Mouse (Mus musculus): ENCODE data around the gene Grin2c. TPM values are rescaled to one million over a fixed set of nuclear protein-coding genes. Genes with fewer than 3 reads are reported as not detected.
A peak's percentile ranks its signal among the peaks of the same experiment; 100 is the strongest.

Grin2c gene
- total and polyA plus RNA-seq, 3 experiments = not detected

DNA sequence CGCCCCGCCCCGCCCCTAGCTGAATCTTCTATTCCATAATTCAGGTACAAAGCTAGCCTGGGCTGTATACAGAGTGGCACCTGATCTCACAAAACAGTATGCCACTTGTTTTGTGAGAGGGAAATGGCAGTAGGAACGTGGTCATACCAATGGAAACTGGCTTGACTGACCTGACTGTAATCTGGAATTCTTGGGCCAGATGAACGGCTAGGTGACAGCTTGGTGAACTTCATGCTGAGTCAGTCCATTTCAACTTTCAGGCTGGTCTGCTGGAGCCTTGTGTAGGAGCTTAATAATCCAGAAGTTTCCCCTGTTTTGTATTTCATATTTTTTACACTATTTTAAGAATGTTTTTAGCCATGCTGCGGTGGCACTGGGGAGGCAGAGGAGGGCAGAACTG lies 11.1 kb upstream of the Grin2c start:
- peaks cover 10 to 26% of the 10 kb centered on the region in 2 experiments for H3K4me1 ChIP-seq (ENCODE audit: control insufficient read depth in 1 of 2, insufficient read depth in 2 of 2, low read length in 2 of 2)
- peak overlapping the region; percentile 30 for H3K9ac ChIP-seq (ENCODE audit: control insufficient read depth, low read depth, low read length, poor library complexity, severe bottlenecking)
- no peaks in the 10 kb centered on the region for H3K27me3 ChIP-seq (ENCODE audit: control insufficient read depth in 1 of 2, insufficient read depth in 2 of 2, low read length in 2 of 2)
- H3K36me3 ChIP-seq (ENCODE audit: control insufficient read depth in 1 of 2, insufficient read depth in 2 of 2, low read length in 2 of 2) = peaks cover 0 to 20% of the 10 kb centered on the region in 2 experiments; a peak in 2 of 4 replicates
- H3K27ac ChIP-seq (ENCODE audit: control insufficient read depth, low read depth, low read length) = no peak overlapping the region
- H3K9me3 ChIP-seq (replicated peaks; ENCODE audit: insufficient read depth, low read length) = no peaks in the 10 kb centered on the region
- DNase-seq (ENCODE audit: low read depth, low spot score) = no peak
- H3K79me2 ChIP-seq (ENCODE audit: control insufficient read depth, insufficient read depth, low read length, poor library complexity) = peaks cover 6% of the 10 kb centered on the region; the same call in 1 of the 2 replicates
- no peak for TF ChIP-seq MAFK (IDR thresholded peaks at IDR 0.05; ENCODE audit: borderline replicate concordance, low read depth, low read length)
- TF ChIP-seq MEF2A (IDR thresholded peaks at IDR 0.05; ENCODE audit: extremely low read depth, insufficient replicate concordance, low read depth, low read length, poor library complexity, severe bottlenecking) = no peak
- no peak for TF ChIP-seq CHD2 (IDR thresholded peaks at IDR 0.05; ENCODE audit: low read length)
- TF ChIP-seq ZNF384 (IDR thresholded peaks at IDR 0.05; ENCODE audit: low read depth, low read length) = no peak
- TF ChIP-seq POLR2A (IDR thresholded peaks at IDR 0.05; ENCODE audit: control insufficient read depth in 1 of 2, insufficient read depth in 1 of 2, low read depth in 1 of 2, low read length in 2 of 2, poor library complexity in 1 of 2) = no peak
- no peak for TF ChIP-seq GATA1 (IDR thresholded peaks at IDR 0.05; ENCODE audit: low read depth, low read length)
- no peak for TF ChIP-seq NELFE (IDR thresholded peaks at IDR 0.05; ENCODE audit: low read depth, low read length)
- peak overlapping the region; percentile 22 to 87 for H3K4me3 ChIP-seq (ENCODE audit: control insufficient read depth in 1 of 2, insufficient read depth in 1 of 2, low read depth in 2 of 2, low read length in 2 of 2)

GRCm38 (mm10) chr11:115277604-115277975 lies 10.5 kb upstream of the Grin2c start:
- H3K9ac ChIP-seq (ENCODE audit: control insufficient read depth, low read depth, low read length, poor library complexity, severe bottlenecking) = peak overlapping the region; percentile 75
- H3K36me3 ChIP-seq (ENCODE audit: control insufficient read depth in 1 of 2, insufficient read depth in 2 of 2, low read length in 2 of 2) = peaks cover 0 to 20% of the 10 kb centered on the region in 2 experiments; a peak in 2 of 4 replicates
- DNase-seq (ENCODE audit: low read depth, low spot score) = no peak
- H3K4me3 ChIP-seq (ENCODE audit: control insufficient read depth in 1 of 2, insufficient read depth in 1 of 2, low read depth in 2 of 2, low read length in 2 of 2) = peak overlapping the region; percentile 74 to 87
- TF ChIP-seq TAL1 (IDR thresholded peaks at IDR 0.05; ENCODE audit: low read length) (no peak), POLR2A (IDR thresholded peaks at IDR 0.05; ENCODE audit: control insufficient read depth in 1 of 2, insufficient read depth in 1 of 2, low read depth in 1 of 2, low read length in 2 of 2, poor library complexity in 1 of 2) (peak in 1 of 2 experiments; percentile 7; a peak in 1 of 4 replicates), MAX (IDR thresholded peaks at IDR 0.05; ENCODE audit: low read length) (no peak), TBP (IDR thresholded peaks at IDR 0.05; ENCODE audit: low read depth, low read length) (no peak), CHD1 (IDR thresholded peaks at IDR 0.05; ENCODE audit: low read depth, low read length) (peak; percentile 89; the same call in 1 of the 2 replicates), ELF1 (IDR thresholded peaks at IDR 0.05; ENCODE audit: low read depth, low read length) (no peak), GATA1 (IDR thresholded peaks at IDR 0.05; ENCODE audit: low read depth, low read length) (0 out of 2 replicates have a peak, but pooled peaks have one; percentile 5)
- H3K79me2 ChIP-seq (ENCODE audit: control insufficient read depth, insufficient read depth, low read length, poor library complexity) = peaks cover 6% of the 10 kb centered on the region; the same call in 1 of the 2 replicates
- peaks cover 10 to 26% of the 10 kb centered on the region in 2 experiments for H3K4me1 ChIP-seq (ENCODE audit: control insufficient read depth in 1 of 2, insufficient read depth in 2 of 2, low read length in 2 of 2)
- peak overlapping the region; percentile 85 for H3K27ac ChIP-seq (ENCODE audit: control insufficient read depth, low read depth, low read length)
- H3K27me3 ChIP-seq (ENCODE audit: control insufficient read depth in 1 of 2, insufficient read depth in 2 of 2, low read length in 2 of 2) = no peaks in the 10 kb centered on the region
- no peaks in the 10 kb centered on the region for H3K9me3 ChIP-seq (replicated peaks; ENCODE audit: insufficient read depth, low read length)

- Histone ChIP-seq H3K9ac (ENCODE audit: control insufficient read depth, low read depth, low read length, poor library complexity, severe bottlenecking) (peak within 1 kb of the TSS; percentile 93), H3K79me2 (ENCODE audit: control insufficient read depth, insufficient read depth, low read length, poor library complexity) (peaks cover 6% of the 10 kb centered on the region; the same call in 1 of the 2 replicates), H3K27me3 (ENCODE audit: control insufficient read depth in 1 of 2, insufficient read depth in 2 of 2, low read length in 2 of 2) (no peaks in the 10 kb centered on the region), H3K27ac (ENCODE audit: control insufficient read depth, low read depth, low read length) (peak within 1 kb of the TSS; percentile 85), H3K4me1 (ENCODE audit: control insufficient read depth in 1 of 2, insufficient read depth in 2 of 2, low read length in 2 of 2) (peaks cover 10 to 26% of the 10 kb centered on the region in 2 experiments), H3K4me3 (ENCODE audit: control insufficient read depth in 1 of 2, insufficient read depth in 1 of 2, low read depth in 2 of 2, low read length in 2 of 2) (peak within 1 kb of the TSS; percentile 87), H3K36me3 (ENCODE audit: control insufficient read depth in 1 of 2, insufficient read depth in 2 of 2, low read length in 2 of 2) (peaks cover 0 to 20% of the 10 kb centered on the region in 2 experiments; a peak in 2 of 4 replicates), H3K9me3 (replicated peaks; ENCODE audit: insufficient read depth, low read length) (no peaks in the 10 kb centered on the region)
- DNase-seq (ENCODE audit: low read depth, low spot score) = peak; percentile 100
- peak; percentile 69 for TF ChIP-seq GATA1 (IDR thresholded peaks at IDR 0.05; ENCODE audit: low read depth, low read length)
- TF ChIP-seq ETS1 (IDR thresholded peaks at IDR 0.05; ENCODE audit: low read depth, low read length) = no peak; the same call in 1 of the 2 replicates
- TF ChIP-seq SMC3 (IDR thresholded peaks at IDR 0.05; ENCODE audit: low read depth, low read length) = no peak
- 0 out of 2 replicates have a peak, but pooled peaks have one; percentile 20 for TF ChIP-seq E2F4 (IDR thresholded peaks at IDR 0.05; ENCODE audit: borderline replicate concordance, low read depth, low read length)
- TF ChIP-seq RCOR1 (IDR thresholded peaks at IDR 0.05; ENCODE audit: low read depth, low read length) = peak; percentile 55; the same call in 1 of the 2 replicates
- peak; percentile 87 for TF ChIP-seq JUND (IDR thresholded peaks at IDR 0.05; ENCODE audit: low read depth, low read length)
- peak; percentile 91 for TF ChIP-seq CHD2 (IDR thresholded peaks at IDR 0.05; ENCODE audit: low read length)
- peak; percentile 99 for TF ChIP-seq SIN3A (IDR thresholded peaks at IDR 0.05; ENCODE audit: low read length)
- peak; percentile 79 for TF ChIP-seq TCF12 (IDR thresholded peaks at IDR 0.05; ENCODE audit: low read depth, low read length)
- no peak for TF ChIP-seq TAL1 (IDR thresholded peaks at IDR 0.05; ENCODE audit: low read length)
- peak; percentile 97 for TF ChIP-seq ZMIZ1 (IDR thresholded peaks at IDR 0.05; ENCODE audit: low read depth, low read length)
- peak; percentile 95 for TF ChIP-seq POLR2AphosphoS2 (IDR thresholded peaks at IDR 0.05; ENCODE audit: low read length)
- TF ChIP-seq MYC (IDR thresholded peaks at IDR 0.05; ENCODE audit: low read depth, low read length) = peak; percentile 84
- TF ChIP-seq UBTF (IDR thresholded peaks at IDR 0.05; ENCODE audit: borderline replicate concordance, insufficient read depth, low read depth, low read length) = no peak
- peak; percentile 91 for TF ChIP-seq NELFE (IDR thresholded peaks at IDR 0.05; ENCODE audit: low read depth, low read length)
Measured at GRCm38 (mm10) chr11:115276780-115277603, 9.9 kb upstream of the Grin2c start, which contains the start of gene Fdxr. TSS of gene Fdxr (minus strand) at chr11:115277050.

Data from MEL (cell line).